Mouse (Mus musculus): ENCODE measurements around the gene Arpc5l. TPM values are rescaled to one million over a fixed set of nuclear protein-coding genes. Genes with fewer than 3 reads are reported as not detected.

The Arpc5l gene
- total and polyA plus RNA-seq, 3 experiments = 65.4 to 87.0 TPM; not detected in 1

DNA sequence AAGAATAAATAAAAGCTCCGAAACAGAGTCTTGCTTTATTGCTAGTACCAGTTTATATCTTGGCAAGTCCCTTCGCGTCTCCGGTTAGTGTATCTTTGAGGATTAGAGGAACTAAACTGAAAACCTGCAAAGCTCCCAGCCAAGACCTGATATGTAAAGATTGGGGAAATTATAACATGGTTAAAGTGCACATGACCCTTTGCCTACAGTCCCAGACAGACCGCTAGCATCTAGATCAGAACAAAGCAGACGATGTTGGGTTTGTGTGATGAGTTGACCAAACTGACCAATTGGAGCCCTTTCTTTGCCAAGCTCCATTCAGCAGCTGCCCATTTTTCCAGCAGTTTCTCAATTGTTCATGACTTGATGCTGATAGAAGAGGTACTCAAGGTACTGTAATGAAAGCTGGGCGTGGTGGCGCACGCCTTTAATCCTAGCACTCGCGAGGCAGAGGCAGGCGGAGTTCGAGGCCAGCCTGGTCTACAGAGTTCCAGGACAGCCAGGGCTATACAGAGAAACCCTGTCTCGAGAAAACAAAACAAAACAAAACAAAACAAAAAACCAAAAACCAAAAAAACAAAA is 1.1 kb downstream of the Arpc5l start (continued):
- no peak; a peak in 2 of 4 replicates for TF ChIP-seq EP300 (IDR thresholded peaks at IDR 0.05; ENCODE audit: low read depth in 1 of 2, low read length in 2 of 2)
- no peak for TF ChIP-seq ZNF384 (IDR thresholded peaks at IDR 0.05; ENCODE audit: low read depth, low read length)
- TF ChIP-seq MYB (IDR thresholded peaks at IDR 0.05; ENCODE audit: low read depth, low read length) = no peak
- no peak for TF ChIP-seq NRF1 (IDR thresholded peaks at IDR 0.05; ENCODE audit: insufficient read depth, low read depth, low read length, poor library complexity, severe bottlenecking)
- no peak for TF ChIP-seq GATA1 (IDR thresholded peaks at IDR 0.05; ENCODE audit: low read depth, low read length)
- 0 out of 2 replicates have a peak, but pooled peaks have one; percentile 56 for TF ChIP-seq MYC (IDR thresholded peaks at IDR 0.05; ENCODE audit: low read depth, low read length)
- 0 out of 2 replicates have a peak, but pooled peaks have one; percentile 9 for TF ChIP-seq KAT2A (conservative IDR thresholded peaks at IDR 0.05; ENCODE audit: low read depth, low read length)
- no peak for TF ChIP-seq POLR2AphosphoS2 (IDR thresholded peaks at IDR 0.05; ENCODE audit: low read length)
- no peak for TF ChIP-seq BHLHE40 (IDR thresholded peaks at IDR 0.05; ENCODE audit: borderline replicate concordance, low read depth, low read length)
- TF ChIP-seq MAX (IDR thresholded peaks at IDR 0.05; ENCODE audit: low read length) = peak; percentile 46
- TF ChIP-seq SMC3 (IDR thresholded peaks at IDR 0.05; ENCODE audit: low read depth, low read length) = no peak
- TF ChIP-seq RCOR1 (IDR thresholded peaks at IDR 0.05; ENCODE audit: low read depth, low read length) = no peak; the same call in 1 of the 2 replicates
- peak; percentile 89 for TF ChIP-seq TBP (IDR thresholded peaks at IDR 0.05; ENCODE audit: low read depth, low read length)
- 0 out of 2 replicates have a peak, but pooled peaks have one; percentile 11 for TF ChIP-seq TCF12 (IDR thresholded peaks at IDR 0.05; ENCODE audit: low read depth, low read length)
- no peak for TF ChIP-seq MAFK (IDR thresholded peaks at IDR 0.05; ENCODE audit: borderline replicate concordance, low read depth, low read length)
- TF ChIP-seq MEF2A (IDR thresholded peaks at IDR 0.05; ENCODE audit: extremely low read depth, insufficient replicate concordance, low read depth, low read length, poor library complexity, severe bottlenecking) = no peak

GRCm38 (mm10) chr2:39007865-39008264 is 2.7 kb downstream of the Arpc5l start:
- Histone ChIP-seq H3K27ac (ENCODE audit: control insufficient read depth, low read depth, low read length) (peak overlapping the region; percentile 94), H3K4me1 (ENCODE audit: control insufficient read depth in 1 of 2, insufficient read depth in 2 of 2, low read length in 2 of 2) (peaks cover 19 to 31% of the 10 kb centered on the region in 2 experiments), H3K4me3 (ENCODE audit: control insufficient read depth in 1 of 2, insufficient read depth in 1 of 2, low read depth in 2 of 2, low read length in 2 of 2) (peak overlapping the region; percentile 65 to 85), H3K27me3 (ENCODE audit: control insufficient read depth in 1 of 2, insufficient read depth in 2 of 2, low read length in 2 of 2) (no peaks in the 10 kb centered on the region), H3K9me3 (replicated peaks; ENCODE audit: insufficient read depth, low read length) (no peaks in the 10 kb centered on the region), H3K9ac (ENCODE audit: control insufficient read depth, low read depth, low read length, poor library complexity, severe bottlenecking) (peak overlapping the region; percentile 96), H3K36me3 (ENCODE audit: control insufficient read depth in 1 of 2, insufficient read depth in 2 of 2, low read length in 2 of 2) (peaks cover 2 to 29% of the 10 kb centered on the region in 2 experiments; a peak in 3 of 4 replicates), H3K79me2 (ENCODE audit: control insufficient read depth, insufficient read depth, low read length, poor library complexity) (peaks cover 54% of the 10 kb centered on the region)
- DNase-seq (ENCODE audit: low read depth, low spot score) = peak; percentile 96
- TF ChIP-seq JUND (IDR thresholded peaks at IDR 0.05; ENCODE audit: low read depth, low read length) (no peak), POLR2A (IDR thresholded peaks at IDR 0.05; ENCODE audit: control insufficient read depth in 1 of 2, insufficient read depth in 1 of 2, low read depth in 1 of 2, low read length in 2 of 2, poor library complexity in 1 of 2) (peak; percentile 83 to 99), RCOR1 (IDR thresholded peaks at IDR 0.05; ENCODE audit: low read depth, low read length) (peak; percentile 6; the same call in 1 of the 2 replicates), POLR2AphosphoS2 (IDR thresholded peaks at IDR 0.05; ENCODE audit: low read length) (peak; percentile 95), CTCF (IDR thresholded peaks at IDR 0.05 in 2 of 3, conservative IDR thresholded peaks at IDR 0.05 in 1 of 3; ENCODE audit: control insufficient read depth in 1 of 3, insufficient read depth in 1 of 3, low read depth in 2 of 3, low read length in 3 of 3, poor library complexity in 1 of 3, severe bottlenecking in 1 of 3) (no peak), GATA1 (IDR thresholded peaks at IDR 0.05; ENCODE audit: low read depth, low read length) (no peak), BHLHE40 (IDR thresholded peaks at IDR 0.05; ENCODE audit: borderline replicate concordance, low read depth, low read length) (0 out of 2 replicates have a peak, but pooled peaks have one; percentile 27), CHD1 (IDR thresholded peaks at IDR 0.05; ENCODE audit: low read depth, low read length) (no peak), ELF1 (IDR thresholded peaks at IDR 0.05; ENCODE audit: low read depth, low read length) (peak; percentile 98), MAFK (IDR thresholded peaks at IDR 0.05; ENCODE audit: borderline replicate concordance, low read depth, low read length) (no peak), MYB (IDR thresholded peaks at IDR 0.05; ENCODE audit: low read depth, low read length) (no peak), KAT2A (conservative IDR thresholded peaks at IDR 0.05; ENCODE audit: low read depth, low read length) (no peak; the same call in 1 of the 2 replicates), E2F4 (IDR thresholded peaks at IDR 0.05; ENCODE audit: borderline replicate concordance, low read depth, low read length) (peak; percentile 76; the same call in 1 of the 2 replicates), MEF2A (IDR thresholded peaks at IDR 0.05; ENCODE audit: extremely low read depth, insufficient replicate concordance, low read depth, low read length, poor library complexity, severe bottlenecking) (no peak), TBP (IDR thresholded peaks at IDR 0.05; ENCODE audit: low read depth, low read length) (peak; percentile 86), MAZ (IDR thresholded peaks at IDR 0.05; ENCODE audit: low read depth, low read length) (no peak), SMC3 (IDR thresholded peaks at IDR 0.05; ENCODE audit: low read depth, low read length) (no peak), HCFC1 (IDR thresholded peaks at IDR 0.05; ENCODE audit: low read depth, low read length) (peak; percentile 91), MXI1 (IDR thresholded peaks at IDR 0.05; ENCODE audit: low read depth, low read length) (peak; percentile 84), SIN3A (IDR thresholded peaks at IDR 0.05; ENCODE audit: low read length) (peak; percentile 89), UBTF (IDR thresholded peaks at IDR 0.05; ENCODE audit: borderline replicate concordance, insufficient read depth, low read depth, low read length) (0 out of 2 replicates have a peak, but pooled peaks have one; percentile 17), ZKSCAN1 (IDR thresholded peaks at IDR 0.05; ENCODE audit: low read depth, low read length) (no peak), EP300 (IDR thresholded peaks at IDR 0.05; ENCODE audit: low read depth in 1 of 2, low read length in 2 of 2) (no peak), MAX (IDR thresholded peaks at IDR 0.05; ENCODE audit: low read length) (peak; percentile 61), USF2 (IDR thresholded peaks at IDR 0.05; ENCODE audit: borderline replicate concordance in 1 of 2, insufficient read depth in 1 of 2, low read depth in 1 of 2, low read length in 2 of 2) (no peak), ZMIZ1 (IDR thresholded peaks at IDR 0.05; ENCODE audit: low read depth, low read length) (peak; percentile 89)
